Mouse (Mus musculus): Measurements from ENCODE around the gene Exd2. TPM values are rescaled to one million over a fixed set of nuclear protein-coding genes. Genes with fewer than 3 reads are reported as not detected.
"Not testable (repeated sequence)": the region's sequence is repeated elsewhere in the genome, so short reads cannot be mapped to it uniquely, and the experiment has no call there.

Gene Exd2
- polyA plus RNA-seq (2012; ENCODE audit: insufficient read depth, insufficient read length, missing spikeins): 8.7 and 11.4 TPM in 2 replicates

DNA sequence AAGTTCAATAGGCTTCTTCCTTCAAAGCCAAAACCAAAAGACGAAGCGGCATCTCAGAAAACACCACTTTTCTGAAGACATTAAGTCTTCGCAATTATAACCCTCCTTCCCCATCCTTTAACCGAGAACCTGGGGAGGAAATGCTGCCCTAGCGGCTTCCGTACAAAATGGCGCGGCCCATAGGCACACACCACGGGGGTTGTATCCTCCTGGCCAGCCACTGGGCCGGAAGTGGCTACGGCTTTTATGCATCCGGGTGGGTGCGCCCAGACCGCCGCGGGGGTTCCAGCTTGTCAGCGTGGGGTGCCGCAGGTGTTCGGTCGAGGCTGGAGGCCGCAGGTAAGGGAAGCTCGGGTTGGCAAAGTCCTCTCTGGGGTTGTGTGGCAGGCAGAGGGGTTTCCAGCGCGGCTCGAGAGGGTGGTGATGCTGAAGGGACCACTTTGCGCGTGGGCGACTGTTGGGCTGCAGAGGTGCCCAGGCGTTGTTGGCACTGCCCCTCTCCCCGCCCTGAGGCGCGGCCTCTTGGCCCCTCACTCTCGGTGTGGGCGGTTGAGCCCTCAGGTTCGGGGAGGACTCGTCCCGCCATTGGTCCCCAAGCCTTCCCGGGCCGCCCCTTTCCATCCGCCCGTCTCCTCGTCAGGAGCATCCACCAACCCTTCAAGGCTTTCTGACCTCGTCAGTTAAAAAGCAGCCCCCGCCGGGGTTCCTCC, at the start of gene Exd2:
TSS of gene Exd2 (plus strand) at position 154 of the 710 bp plus-strand sequence.
- H3K4me1 ChIP-seq (ENCODE audit: control insufficient read depth, insufficient read depth, insufficient read length, low read length): no peaks in the 10 kb centered on the region
- peak within 1 kb of the TSS; percentile 99 for H3K4me3 ChIP-seq (ENCODE audit: insufficient read depth, low read depth, low read length)
- peak within 1 kb of the TSS; percentile 45; the same call in 1 of the 2 replicates for H3K27ac ChIP-seq (replicated peaks; ENCODE audit: low read depth, low read length)

DNA sequence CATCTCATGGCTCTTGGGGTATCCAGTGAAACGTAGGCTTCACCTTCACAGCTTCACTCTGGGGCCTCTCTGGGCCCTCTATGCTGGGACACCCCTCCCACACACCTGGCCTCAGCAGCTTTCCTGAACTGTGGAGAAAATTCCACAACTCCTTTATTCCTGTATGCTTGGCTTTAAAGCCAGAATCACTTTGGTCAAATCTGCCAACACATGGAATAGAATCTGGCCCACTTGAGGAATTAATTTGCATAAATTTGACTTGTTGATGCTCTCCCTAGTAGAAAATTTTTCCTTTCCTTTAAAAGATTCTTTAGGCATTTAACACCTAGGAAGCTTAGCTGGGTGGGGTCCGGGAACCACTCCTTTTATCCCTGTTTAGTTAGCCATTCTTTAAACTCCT, 47.8 kb upstream of the Exd2 start:
- no peaks in the 10 kb centered on the region for H3K4me1 ChIP-seq (ENCODE audit: control insufficient read depth, insufficient read depth, insufficient read length, low read length)
- H3K27ac ChIP-seq (replicated peaks; ENCODE audit: low read depth, low read length): no peak overlapping the region
- no peak overlapping the region for H3K4me3 ChIP-seq (ENCODE audit: insufficient read depth, low read depth, low read length)

DNA sequence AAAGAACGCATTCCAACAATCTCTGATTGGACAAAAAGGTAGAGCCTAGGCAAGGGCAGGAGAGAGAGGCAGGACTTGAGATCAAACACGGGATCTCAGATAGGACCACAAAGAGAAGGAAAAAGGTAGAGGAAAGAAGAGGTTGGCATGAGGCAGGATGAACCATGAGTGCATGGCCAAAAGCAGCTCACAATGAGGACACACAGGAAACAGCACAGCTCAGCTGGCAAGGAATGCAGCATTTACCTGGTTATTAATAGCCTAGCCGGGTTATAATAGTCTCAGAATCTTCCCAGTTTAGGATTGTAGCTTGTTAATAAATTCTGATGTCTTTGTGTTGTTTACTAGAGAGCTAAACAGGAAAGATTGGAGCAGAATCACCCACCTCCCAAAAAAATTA, 35.2 kb upstream of the Exd2 start:
- 0 out of 2 replicates have a peak, but pooled peaks cover 2% of the 10 kb centered on the region for H3K4me1 ChIP-seq (ENCODE audit: control insufficient read depth, insufficient read depth, insufficient read length, low read length)
- no peak overlapping the region for H3K27ac ChIP-seq (replicated peaks; ENCODE audit: low read depth, low read length)
- no peak overlapping the region for H3K4me3 ChIP-seq (ENCODE audit: insufficient read depth, low read depth, low read length)

DNA sequence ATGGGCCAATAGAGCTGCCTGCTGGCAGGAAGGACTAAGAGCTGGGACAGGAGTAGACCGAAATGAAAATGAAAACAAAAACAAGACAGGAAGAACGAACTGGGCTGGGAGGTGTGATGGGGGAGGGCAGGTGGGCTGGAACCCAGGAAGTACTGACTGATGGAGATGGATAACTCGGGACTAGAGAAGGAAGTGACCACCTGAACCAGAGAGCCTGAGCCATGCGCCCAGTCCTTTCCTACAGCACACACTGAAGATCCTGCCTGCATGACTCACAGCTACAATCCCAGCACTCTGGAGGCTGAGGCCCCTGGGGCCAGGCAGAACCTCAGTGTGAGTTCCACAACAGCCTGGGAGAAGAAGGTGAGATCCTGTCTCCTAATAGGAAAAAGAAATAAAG, 29.6 kb upstream of the Exd2 start:
- 0 out of 2 replicates have a peak overlapping the region, but pooled peaks have one; percentile 19 for H3K27ac ChIP-seq (replicated peaks; ENCODE audit: low read depth, low read length)
- H3K4me3 ChIP-seq (ENCODE audit: insufficient read depth, low read depth, low read length): no peak overlapping the region; the same call in 1 of the 2 replicates
- 0 out of 2 replicates have a peak, but pooled peaks cover 4% of the 10 kb centered on the region for H3K4me1 ChIP-seq (ENCODE audit: control insufficient read depth, insufficient read depth, insufficient read length, low read length)

DNA sequence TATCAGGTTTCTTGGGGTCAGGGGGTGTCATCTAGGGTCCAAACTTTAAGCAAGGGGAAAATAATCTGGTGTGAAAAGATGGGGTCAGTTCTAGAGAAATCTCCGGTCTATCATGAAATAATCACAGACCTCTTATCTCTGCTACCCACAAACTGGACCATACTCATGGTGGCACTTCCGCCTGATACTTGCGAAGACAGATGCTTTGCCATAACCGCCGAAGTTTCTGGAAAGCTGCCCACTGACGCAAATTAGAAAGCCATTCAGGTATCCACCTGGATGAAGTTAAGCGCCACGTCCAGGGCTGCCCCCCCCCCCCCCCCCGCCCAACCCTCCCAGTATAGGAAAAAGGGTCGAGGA, 28.3 kb upstream of the Exd2 start:
- Histone ChIP-seq H3K27ac (replicated peaks; ENCODE audit: low read depth, low read length) (0 out of 2 replicates have a peak overlapping the region, but pooled peaks have one; percentile 11), H3K4me1 (ENCODE audit: control insufficient read depth, insufficient read depth, insufficient read length, low read length) (0 out of 2 replicates have a peak, but pooled peaks cover 4% of the 10 kb centered on the region), H3K4me3 (ENCODE audit: insufficient read depth, low read depth, low read length) (peak overlapping the region; percentile 94)

DNA sequence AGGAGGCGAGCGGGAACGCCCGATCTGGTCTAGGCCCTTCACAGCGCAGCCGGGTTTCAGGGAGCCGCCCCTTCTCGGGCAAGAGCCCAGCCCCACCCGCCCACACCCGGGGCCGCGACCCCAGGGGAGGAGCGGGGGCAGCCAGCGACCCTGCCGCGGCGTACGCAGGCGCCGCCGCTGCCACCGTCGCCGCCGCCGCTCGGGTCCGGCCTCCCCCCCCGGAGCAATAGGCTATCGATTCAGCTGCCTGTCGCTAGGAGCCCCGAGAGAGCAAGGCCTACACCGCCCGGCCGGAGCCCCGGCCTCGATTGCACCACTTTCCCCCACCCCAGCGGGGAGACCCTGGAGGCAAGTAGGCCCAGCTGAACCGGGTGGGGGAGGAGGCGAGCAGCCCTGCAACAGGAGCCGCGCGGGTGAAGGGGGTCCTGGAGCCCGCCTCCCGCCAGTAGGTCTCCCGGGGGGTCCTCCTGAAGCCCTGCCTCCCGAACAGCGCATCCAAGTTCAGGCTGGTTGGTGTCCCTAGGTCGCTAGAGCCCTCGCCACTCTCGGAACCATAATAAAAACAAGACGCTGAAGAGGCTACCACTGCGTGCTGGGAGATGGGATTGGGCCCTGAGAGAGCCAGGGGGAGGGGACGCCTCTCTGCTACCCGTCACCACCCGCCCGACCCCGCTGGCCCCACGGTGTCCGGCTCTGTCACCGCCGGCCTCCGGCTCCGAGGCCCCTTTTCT, 27.8 kb upstream of the Exd2 start:
- peak overlapping the region; percentile 66 for H3K27ac ChIP-seq (replicated peaks; ENCODE audit: low read depth, low read length)
- peak overlapping the region; percentile 94 for H3K4me3 ChIP-seq (ENCODE audit: insufficient read depth, low read depth, low read length)
- 0 out of 2 replicates have a peak, but pooled peaks cover 4% of the 10 kb centered on the region for H3K4me1 ChIP-seq (ENCODE audit: control insufficient read depth, insufficient read depth, insufficient read length, low read length)

DNA sequence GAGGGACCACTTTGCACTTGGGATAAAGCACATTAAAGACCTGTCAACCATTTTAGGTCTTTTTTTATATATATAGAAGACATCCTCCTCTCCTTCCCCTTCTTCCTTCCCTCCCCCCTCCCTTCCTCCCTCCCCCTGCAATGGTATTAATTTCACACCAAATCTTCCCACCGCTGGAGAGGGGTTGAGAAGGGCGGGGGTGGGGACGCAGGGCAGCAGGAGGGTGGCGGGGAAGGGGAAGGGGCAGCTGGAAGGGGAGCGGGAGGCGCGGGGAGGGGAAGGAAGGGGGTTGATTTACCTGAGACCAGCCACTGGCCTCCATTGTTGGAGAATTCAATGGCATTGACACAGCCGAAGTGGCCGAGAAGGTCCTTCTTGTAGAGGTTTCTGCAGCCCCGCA, 27.0 kb upstream of the Exd2 start:
- 0 out of 2 replicates have a peak, but pooled peaks cover 4% of the 10 kb centered on the region for H3K4me1 ChIP-seq (ENCODE audit: control insufficient read depth, insufficient read depth, insufficient read length, low read length)
- peak overlapping the region; percentile 94 for H3K4me3 ChIP-seq (ENCODE audit: insufficient read depth, low read depth, low read length)
- H3K27ac ChIP-seq (replicated peaks; ENCODE audit: low read depth, low read length): peak overlapping the region; percentile 23; the same call in 1 of the 2 replicates

DNA sequence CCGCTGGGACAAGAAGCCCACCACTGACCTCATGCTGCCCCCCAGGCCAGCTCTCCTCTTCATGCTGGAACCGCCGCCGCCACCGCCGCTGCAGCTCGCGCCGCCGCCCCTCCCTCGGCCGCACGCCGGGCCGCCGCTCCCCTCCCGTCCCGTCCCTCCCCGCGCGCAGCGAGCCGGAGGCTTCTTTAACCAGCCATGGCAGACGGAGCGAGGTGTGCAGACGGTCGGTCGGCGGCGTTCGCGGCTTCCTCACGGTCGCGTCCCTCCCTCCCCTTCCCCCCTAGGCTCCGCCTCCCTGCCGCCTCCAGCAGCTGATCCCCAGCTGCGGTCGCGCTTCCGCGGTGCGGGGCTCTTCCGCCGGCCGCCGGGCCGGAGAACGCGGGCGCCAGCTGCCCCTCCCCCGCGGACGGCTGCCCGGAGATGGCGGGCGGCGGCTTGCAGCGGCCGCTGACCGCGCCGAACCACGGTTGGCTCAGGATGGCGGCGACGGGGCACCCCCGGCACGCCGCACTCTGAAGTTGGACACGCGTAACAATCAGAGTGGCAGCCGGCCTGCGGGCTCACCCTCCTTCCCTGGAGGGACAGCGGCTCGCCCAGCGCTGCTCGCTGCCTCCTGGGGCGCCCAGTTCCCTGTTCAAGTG, 26.4 kb upstream of the Exd2 start, which contains the start of gene Dcaf5:
TSS of gene Dcaf5 (minus strand) at position 266 of the 641 bp plus-strand sequence.
- Histone ChIP-seq H3K4me1 (ENCODE audit: control insufficient read depth, insufficient read depth, insufficient read length, low read length) (0 out of 2 replicates have a peak, but pooled peaks cover 4% of the 10 kb centered on the region), H3K4me3 (ENCODE audit: insufficient read depth, low read depth, low read length) (peak within 1 kb of the TSS; percentile 94), H3K27ac (replicated peaks; ENCODE audit: low read depth, low read length) (peak within 1 kb of the TSS; percentile 66)

DNA sequence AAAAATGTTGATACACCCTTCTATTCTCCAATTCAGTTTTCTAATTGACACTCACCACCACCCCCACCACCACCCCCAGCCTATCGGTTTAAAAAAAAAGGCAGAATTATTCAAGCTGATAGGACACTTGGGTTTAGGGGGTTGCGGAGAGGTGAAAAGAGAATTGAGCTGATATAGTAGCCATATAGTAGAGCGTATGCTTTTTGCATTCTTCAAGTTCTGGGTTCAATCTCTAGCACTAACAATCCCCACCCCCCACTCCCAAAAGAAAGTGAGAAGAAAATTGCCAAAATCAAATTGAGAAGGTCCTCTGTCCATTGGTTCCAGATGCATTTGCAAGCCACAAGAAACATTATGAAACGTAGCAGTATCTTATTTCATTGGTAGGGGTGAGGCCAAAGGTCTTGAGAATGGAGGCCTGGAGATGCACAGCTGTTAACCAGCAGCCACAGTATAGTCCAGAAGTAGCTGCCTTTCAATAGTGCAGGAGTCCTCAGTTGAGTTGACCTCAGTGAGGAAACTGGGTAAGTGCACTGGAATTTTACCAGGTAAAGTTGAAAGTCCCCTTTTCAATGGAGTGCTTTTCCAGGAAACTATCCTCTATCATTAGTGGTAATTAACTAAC, 25.7 kb upstream of the Exd2 start:
- peak overlapping the region; percentile 44 for H3K27ac ChIP-seq (replicated peaks; ENCODE audit: low read depth, low read length)
- H3K4me3 ChIP-seq (ENCODE audit: insufficient read depth, low read depth, low read length): peak overlapping the region; percentile 87

DNA sequence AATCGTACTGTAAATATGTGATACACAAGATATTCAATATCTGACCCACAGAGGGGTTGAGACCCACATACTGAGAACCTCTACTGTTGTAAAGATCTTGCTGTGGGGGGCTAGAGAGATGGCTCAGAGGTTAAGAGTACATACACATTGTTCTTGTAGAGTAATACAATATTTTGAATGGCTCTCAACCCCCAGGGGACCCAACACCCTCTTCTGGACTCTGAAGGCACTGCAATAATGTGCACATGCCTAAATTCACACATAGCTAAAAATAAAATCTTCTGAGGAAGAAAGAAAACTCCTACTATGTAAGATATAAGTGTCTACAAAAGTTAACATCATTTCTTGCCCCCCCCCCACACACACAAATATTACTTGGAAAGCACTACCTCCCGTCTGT, 21.9 kb upstream of the Exd2 start:
- no peaks in the 10 kb centered on the region for H3K4me1 ChIP-seq (ENCODE audit: control insufficient read depth, insufficient read depth, insufficient read length, low read length)
- H3K27ac ChIP-seq (replicated peaks; ENCODE audit: low read depth, low read length): no peak overlapping the region
- no peak overlapping the region for H3K4me3 ChIP-seq (ENCODE audit: insufficient read depth, low read depth, low read length)

More for the DNA sequence above, 25.7 kb upstream of the Exd2 start:
- H3K4me1 ChIP-seq (ENCODE audit: control insufficient read depth, insufficient read depth, insufficient read length, low read length): 0 out of 2 replicates have a peak, but pooled peaks cover 3% of the 10 kb centered on the region

DNA sequence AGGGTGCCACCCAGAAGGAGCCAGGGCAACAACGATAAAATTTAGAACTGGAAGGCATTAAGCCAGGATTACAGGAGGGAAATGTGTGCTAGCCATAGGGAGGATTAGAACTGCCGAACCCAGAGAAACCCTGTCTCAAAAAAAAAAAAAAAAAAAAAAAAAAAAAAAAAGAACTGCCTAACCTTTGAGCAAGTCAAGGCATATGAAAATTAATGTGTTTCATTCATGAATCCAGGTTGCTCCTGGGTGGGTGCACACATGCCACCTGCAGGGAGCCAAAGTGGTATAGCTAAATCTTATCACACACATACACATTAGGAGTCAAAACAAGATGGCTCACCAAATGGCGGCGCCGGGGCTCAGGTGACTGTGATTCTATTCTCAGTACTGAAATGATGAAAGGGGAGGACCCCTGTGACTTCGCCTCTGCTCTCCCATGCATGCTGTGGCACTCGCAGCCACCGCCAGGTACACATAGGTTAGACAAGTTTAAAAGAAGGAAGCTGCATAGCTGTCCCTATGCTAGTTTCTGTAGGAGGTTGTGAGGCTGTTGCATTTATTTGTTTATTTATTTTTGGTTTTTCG, 18.3 kb upstream of the Exd2 start:
- Histone ChIP-seq H3K27ac (replicated peaks; ENCODE audit: low read depth, low read length) (no peak overlapping the region), H3K4me1 (ENCODE audit: control insufficient read depth, insufficient read depth, insufficient read length, low read length) (no peaks in the 10 kb centered on the region), H3K4me3 (ENCODE audit: insufficient read depth, low read depth, low read length) (no peak overlapping the region)

DNA sequence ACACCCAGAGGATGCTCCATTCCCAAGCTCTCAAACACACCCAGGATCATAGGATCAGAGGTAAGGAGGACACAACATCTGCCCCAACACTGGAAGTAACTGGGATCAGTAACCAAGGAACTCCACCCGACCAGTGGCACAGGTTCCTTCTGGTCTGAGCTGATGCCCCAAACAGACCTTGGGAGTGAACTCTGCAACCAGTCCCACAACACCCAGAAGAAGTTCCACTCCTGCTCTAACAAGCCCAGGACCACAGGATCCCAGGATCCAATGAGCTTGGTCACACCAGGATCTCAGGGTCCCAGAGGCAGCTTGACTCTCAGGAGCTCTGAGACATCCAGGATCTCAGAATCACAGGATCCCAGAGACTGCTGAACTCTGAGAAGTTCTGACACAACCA, 9.4 kb upstream of the Exd2 start:
- Histone ChIP-seq H3K4me1 (ENCODE audit: control insufficient read depth, insufficient read depth, insufficient read length, low read length) (no peaks in the 10 kb centered on the region), H3K4me3 (ENCODE audit: insufficient read depth, low read depth, low read length) (no peak overlapping the region), H3K27ac (replicated peaks; ENCODE audit: low read depth, low read length) (no peak overlapping the region)

DNA sequence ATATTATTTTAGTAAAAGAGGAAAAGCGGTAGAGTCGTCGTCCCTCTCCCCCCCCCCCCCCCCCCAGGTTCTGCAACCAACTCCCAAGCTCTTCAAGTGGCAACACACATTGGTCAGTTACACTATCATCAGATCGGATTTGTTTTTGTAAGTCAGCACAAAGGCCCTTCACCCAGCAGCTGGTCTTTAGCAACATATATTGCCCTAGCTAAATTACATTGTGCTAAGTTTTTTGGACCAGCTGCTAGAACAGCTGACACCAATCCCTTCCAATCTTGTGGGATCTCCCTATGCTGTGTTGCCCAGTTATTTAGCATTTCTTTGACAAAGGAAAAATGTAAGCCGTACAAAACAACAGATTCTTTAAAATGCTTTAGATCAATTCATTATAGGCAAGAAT, 4.9 kb upstream of the Exd2 start:
- Histone ChIP-seq H3K4me3 (ENCODE audit: insufficient read depth, low read depth, low read length) (no peak overlapping the region), H3K27ac (replicated peaks; ENCODE audit: low read depth, low read length) (no peak overlapping the region), H3K4me1 (ENCODE audit: control insufficient read depth, insufficient read depth, insufficient read length, low read length) (no peaks in the 10 kb centered on the region)

DNA sequence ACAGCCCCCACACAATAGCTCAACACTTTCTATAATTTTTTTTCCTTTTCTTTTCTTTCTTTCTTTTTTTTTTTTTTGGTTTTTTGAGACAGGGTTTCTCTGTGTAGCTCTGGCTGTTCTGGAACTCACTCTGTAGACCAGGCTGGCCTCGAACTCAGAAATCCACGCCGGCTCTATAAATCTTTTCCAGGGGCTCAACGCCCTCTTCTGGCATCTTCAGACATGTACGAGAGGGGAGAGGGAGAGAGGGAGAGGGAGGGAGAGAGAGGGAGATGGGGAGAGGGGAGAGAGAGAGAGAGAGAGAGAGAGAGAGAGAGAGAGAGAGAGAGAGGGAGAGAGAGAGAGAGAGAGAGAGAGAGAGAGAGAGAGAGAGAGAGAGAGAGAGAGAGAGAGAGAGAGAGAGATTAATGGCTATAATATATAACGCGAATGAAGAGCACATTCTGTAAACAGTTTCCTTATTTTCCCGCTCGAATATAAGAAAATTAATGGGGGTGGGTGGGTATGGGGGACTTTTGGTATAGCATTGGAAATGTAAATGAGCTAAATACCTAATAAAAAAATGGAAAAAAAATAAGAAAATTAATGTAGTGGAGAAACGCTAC, 501 bp upstream of the Exd2 start:
- not testable (repeated sequence) for H3K4me1 ChIP-seq (ENCODE audit: control insufficient read depth, insufficient read depth, insufficient read length, low read length); H3K27ac ChIP-seq (replicated peaks; ENCODE audit: low read depth, low read length)
- peak overlapping the region; percentile 99 for H3K4me3 ChIP-seq (ENCODE audit: insufficient read depth, low read depth, low read length)
